Mouse (Mus musculus): Measurements from ENCODE around the gene Fam13c. TPM values are rescaled to one million over a fixed set of nuclear protein-coding genes. Genes with fewer than 3 reads are reported as not detected.

Fam13c gene
- polyA plus RNA-seq, 1 experiment from 2014 or later, result 10.6 TPM

- no peaks in the 10 kb centered on the region for H3K9me3 ChIP-seq
- no peak for ATAC-seq (ENCODE audit: insufficient number of reproducible peaks, low FRiP score, low TSS enrichment, low read depth)
- no peak overlapping the region for H3K9ac ChIP-seq
- no peak overlapping the region for H3K4me2 ChIP-seq
- H3K4me1 ChIP-seq, result no peaks in the 10 kb centered on the region
- 39% methylated on average over 3 of the region's 3 CpGs for WGBS
- no peak overlapping the region for H3K27ac ChIP-seq
- no peak overlapping the region for H3K4me3 ChIP-seq
- no peaks in the 10 kb centered on the region for H3K27me3 ChIP-seq
- H3K36me3 ChIP-seq, result no peaks in the 10 kb centered on the region
These were observed 146.7 kb downstream of the Fam13c start for GRCm38 (mm10) chr10:70586876-70587405.

DNA sequence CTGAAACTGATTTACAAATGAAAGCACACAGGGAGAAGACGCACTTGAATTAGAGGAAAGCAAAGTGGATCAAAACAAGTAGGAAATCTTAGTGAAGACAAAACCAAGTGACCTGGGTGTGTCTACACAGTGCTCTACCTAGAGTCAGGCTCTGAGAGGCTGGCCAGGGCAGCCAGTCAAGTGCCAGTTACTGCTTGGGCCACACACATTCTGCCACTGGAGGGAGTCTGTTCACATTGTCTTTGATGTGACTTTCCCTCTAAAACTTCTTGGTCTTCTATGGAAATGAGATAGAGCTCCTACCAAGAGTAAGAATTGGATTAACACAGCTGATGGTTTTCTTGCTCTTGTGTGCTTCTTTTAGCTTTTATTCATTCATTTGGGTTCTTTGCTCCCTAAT, 153.7 kb downstream of the Fam13c start:
- no peak for ATAC-seq (ENCODE audit: insufficient number of reproducible peaks, low FRiP score, low TSS enrichment, low read depth)
- no peaks in the 10 kb centered on the region for H3K9me3 ChIP-seq
- no peak overlapping the region for H3K4me3 ChIP-seq
- peaks cover 7% of the 10 kb centered on the region for H3K4me1 ChIP-seq
- H3K27me3 ChIP-seq, result peaks cover 10% of the 10 kb centered on the region
- 47% methylated on average over 1 of the region's 1 CpGs for WGBS
- no peak overlapping the region for H3K4me2 ChIP-seq
- H3K36me3 ChIP-seq, result no peaks in the 10 kb centered on the region
- no peak overlapping the region for H3K9ac ChIP-seq
- no peak overlapping the region for H3K27ac ChIP-seq

DNA sequence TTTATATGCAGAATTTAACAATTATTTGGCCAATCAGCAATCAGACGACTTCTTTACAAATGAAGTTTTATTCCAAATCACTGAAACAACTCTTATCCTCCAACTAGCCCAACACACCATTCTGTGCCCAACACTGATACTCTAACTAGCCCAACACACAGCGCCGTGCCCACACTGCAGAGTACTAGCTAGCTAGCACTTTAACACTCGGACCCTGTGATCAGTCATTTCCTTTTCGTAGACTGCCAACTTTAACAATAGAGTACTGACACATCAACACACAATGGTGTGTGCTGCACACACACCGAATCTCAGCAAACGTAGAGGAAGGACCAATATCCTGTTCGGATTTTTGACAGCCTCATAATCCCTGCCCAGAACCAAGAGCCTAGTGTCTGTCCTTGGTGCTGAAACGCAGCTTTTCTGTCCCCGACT, 157.8 kb downstream of the Fam13c start:
- H3K9ac ChIP-seq, result no peak overlapping the region
- H3K4me2 ChIP-seq, result peak overlapping the region; percentile 99
- peaks cover 40% of the 10 kb centered on the region for H3K27me3 ChIP-seq
- H3K36me3 ChIP-seq, result no peaks in the 10 kb centered on the region
- H3K9me3 ChIP-seq, result no peaks in the 10 kb centered on the region
- 23% methylated on average over 10 of the region's 10 CpGs for WGBS
- no peak for ATAC-seq (ENCODE audit: insufficient number of reproducible peaks, low FRiP score, low TSS enrichment, low read depth)
- no peak overlapping the region for H3K27ac ChIP-seq
- peaks cover 19% of the 10 kb centered on the region for H3K4me1 ChIP-seq
- H3K4me3 ChIP-seq, result peak overlapping the region; percentile 64

GRCm38 (mm10) chr10:70598516-70599125, 158.3 kb downstream of the Fam13c start:
- Histone ChIP-seq H3K9me3 (no peaks in the 10 kb centered on the region), H3K4me2 (peak overlapping the region; percentile 99), H3K27me3 (peaks cover 40% of the 10 kb centered on the region), H3K4me3 (peak overlapping the region; percentile 64), H3K36me3 (no peaks in the 10 kb centered on the region), H3K27ac (no peak overlapping the region), H3K4me1 (peaks cover 19% of the 10 kb centered on the region), H3K9ac (no peak overlapping the region)
- 0 out of 2 replicates have a peak, but pooled peaks have one; percentile 4 for ATAC-seq (ENCODE audit: insufficient number of reproducible peaks, low FRiP score, low TSS enrichment, low read depth)
- WGBS, result under 1% methylated on average over 48 of the region's 48 CpGs

DNA sequence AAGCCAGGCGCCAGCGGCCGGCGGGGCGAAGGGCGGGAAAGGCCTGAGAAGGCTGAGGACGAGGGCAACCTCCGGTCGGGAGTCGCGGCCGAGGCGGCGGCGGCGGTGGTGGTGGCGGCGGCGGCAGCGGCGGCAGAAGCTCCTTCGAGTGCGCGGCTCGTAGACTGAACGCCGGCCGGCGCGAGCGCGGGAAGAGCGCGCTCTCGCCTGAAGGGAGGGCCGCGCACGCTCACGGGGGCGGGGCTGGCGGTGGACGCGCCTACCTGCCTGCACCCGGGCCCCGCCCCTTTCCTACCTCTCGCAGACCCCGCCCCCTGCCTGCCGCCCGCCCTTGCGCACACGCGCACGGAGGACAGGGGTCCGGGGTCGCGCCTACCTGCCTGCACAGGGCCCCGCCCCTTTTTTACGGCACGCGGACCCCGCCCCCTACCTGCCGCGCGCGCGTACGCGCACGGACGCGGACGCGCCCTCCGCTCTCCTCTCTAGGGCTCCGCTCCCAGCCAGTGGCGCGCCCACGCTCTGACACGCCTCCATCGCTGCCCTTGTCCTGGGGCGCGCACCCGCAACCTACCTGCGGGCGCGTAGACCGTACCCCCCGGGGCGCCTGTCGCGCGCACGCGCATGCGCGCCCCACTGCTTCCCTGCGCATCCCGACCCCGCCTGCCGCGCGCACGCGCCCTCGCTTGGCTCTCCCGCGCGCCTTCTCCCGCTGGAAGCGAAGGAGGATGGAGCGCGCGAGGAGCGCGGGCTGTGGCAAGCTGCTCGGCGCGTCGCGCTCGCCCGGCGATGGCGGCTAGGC, 159.0 kb downstream of the Fam13c start:
- H3K9ac ChIP-seq, result no peak overlapping the region
- peak; percentile 65 for ATAC-seq (ENCODE audit: insufficient number of reproducible peaks, low FRiP score, low TSS enrichment, low read depth)
- WGBS, result under 1% methylated on average over 91 of the region's 124 CpGs

GRCm38 (mm10) chr10:70599925-70600305, 159.6 kb downstream of the Fam13c start:
- H3K36me3 ChIP-seq, result no peaks in the 10 kb centered on the region
- no peak overlapping the region for H3K27ac ChIP-seq
- H3K4me3 ChIP-seq, result peak overlapping the region; percentile 64
- peaks cover 40% of the 10 kb centered on the region for H3K27me3 ChIP-seq
- peak overlapping the region; percentile 99 for H3K4me2 ChIP-seq
- no peak for ATAC-seq (ENCODE audit: insufficient number of reproducible peaks, low FRiP score, low TSS enrichment, low read depth)
- WGBS, result under 1% methylated on average over 28 of the region's 28 CpGs
- peaks cover 19% of the 10 kb centered on the region for H3K4me1 ChIP-seq
- no peak overlapping the region for H3K9ac ChIP-seq
- no peaks in the 10 kb centered on the region for H3K9me3 ChIP-seq

More for the DNA sequence above, 159.0 kb downstream of the Fam13c start:
- Histone ChIP-seq H3K9me3 (no peaks in the 10 kb centered on the region), H3K4me2 (peak overlapping the region; percentile 99), H3K4me3 (peak overlapping the region; percentile 64), H3K36me3 (no peaks in the 10 kb centered on the region), H3K27me3 (peaks cover 40% of the 10 kb centered on the region), H3K4me1 (peaks cover 19% of the 10 kb centered on the region), H3K27ac (no peak overlapping the region)

Other genes starting within 250 kb of the Fam13c start
- 16.1 and 40.2 TPM in 2 replicates for gene Mrln, start 235.8 kb upstream of the Fam13c start, polyA plus RNA-seq (2015; fragmentation: Nextera tagmentation; extraction: Ambion mirVana)
- gene Slc16a9, start 195.4 kb upstream of the Fam13c start, polyA plus RNA-seq (2015; fragmentation: Nextera tagmentation; extraction: Ambion mirVana), result 1.4 and 2.4 TPM in 2 replicates
- gene Phyhipl, start 215.5 kb downstream of the Fam13c start, polyA plus RNA-seq (2015; fragmentation: Nextera tagmentation; extraction: Ambion mirVana), result 1.3 and 1.9 TPM in 2 replicates

Data from limb, embryonic 15.5 days (tissue).